Mouse (Mus musculus) liver, adult (tissue): Measurements from ENCODE around the gene Elf1.

ENCODE experiments used
- GATA4 ChIP-seq: IDR thresholded peaks from 2 replicates; pipeline ENCODE4 v1.6.1; 2014; ENCODE audit warnings: mild to moderate bottlenecking, low read length; ENCODE audit not compliant: insufficient replicate concordance

Elf1 gene

GRCm38 (mm10) chr14:79511521-79511920, 30.5 kb downstream of the Elf1 start:
- peak; percentile 8; the same call in 1 of the 2 replicates for TF ChIP-seq GATA4

GRCm38 (mm10) chr14:79513951-79514350, 33.0 kb downstream of the Elf1 start:
- no peak for TF ChIP-seq GATA4

- TF ChIP-seq GATA4, result no peak
Measured at GRCm38 (mm10) chr14:79515100-79515499, 34.1 kb downstream of the Elf1 start.

GRCm38 (mm10) chr14:79515511-79516242, 34.7 kb downstream of the Elf1 start:
- TF ChIP-seq GATA4, result no peak

GRCm38 (mm10) chr14:79516243-79516610, 35.2 kb downstream of the Elf1 start:
- TF ChIP-seq GATA4, result no peak

GRCm38 (mm10) chr14:79516751-79517150, 35.8 kb downstream of the Elf1 start:
- no peak for TF ChIP-seq GATA4

- no peak for TF ChIP-seq GATA4
Measured at GRCm38 (mm10) chr14:79517185-79517740, 36.3 kb downstream of the Elf1 start.

- TF ChIP-seq GATA4, result no peak
Measured at GRCm38 (mm10) chr14:79518123-79518522, 37.1 kb downstream of the Elf1 start.

- TF ChIP-seq GATA4, result no peak
Measured at GRCm38 (mm10) chr14:79518761-79519662, 38.0 kb downstream of the Elf1 start.

- TF ChIP-seq GATA4, result no peak
Measured at GRCm38 (mm10) chr14:79519663-79519975, 38.6 kb downstream of the Elf1 start.

- TF ChIP-seq GATA4, result no peak
Measured at GRCm38 (mm10) chr14:79520612-79521011, 39.6 kb downstream of the Elf1 start.

- no peak for TF ChIP-seq GATA4
Measured at GRCm38 (mm10) chr14:79521056-79521455, 40.1 kb downstream of the Elf1 start.

GRCm38 (mm10) chr14:79521471-79522117, 40.6 kb downstream of the Elf1 start:
- peak; percentile 73; the same call in 1 of the 2 replicates for TF ChIP-seq GATA4

GRCm38 (mm10) chr14:79522387-79522786, 41.4 kb downstream of the Elf1 start:
- no peak for TF ChIP-seq GATA4

- no peak for TF ChIP-seq GATA4
Measured at GRCm38 (mm10) chr14:79527704-79528103, 46.7 kb downstream of the Elf1 start.

GRCm38 (mm10) chr14:79529581-79530554, 48.9 kb downstream of the Elf1 start:
- no peak for TF ChIP-seq GATA4
